Mouse (Mus musculus) left cerebral cortex, postnatal 4 days (tissue): ENCODE data around the gene Notch2. TPM values are rescaled to one million over a fixed set of nuclear protein-coding genes. Genes with fewer than 3 reads are reported as not detected.

ENCODE experiments used
- DNase-seq: peaks from one replicate; pipeline ENCODE4 v3.0.0-alpha.2; 2022
- intact Hi-C: fragments of 180-260 bp; cut with DNase I; formaldehyde crosslinking; loops from one replicate; pipeline ENCODE4 v1.15.1; 2025
- total RNA-seq, 2 experiments: library from RNA; stranded (reverse); gene quantifications; 2 replicates each; pipeline ENCODE4 v1.2.3; 2021

Gene Notch2
- total RNA-seq, 2 experiments from 2014 or later = 22.4 to 24.4 TPM

DNA sequence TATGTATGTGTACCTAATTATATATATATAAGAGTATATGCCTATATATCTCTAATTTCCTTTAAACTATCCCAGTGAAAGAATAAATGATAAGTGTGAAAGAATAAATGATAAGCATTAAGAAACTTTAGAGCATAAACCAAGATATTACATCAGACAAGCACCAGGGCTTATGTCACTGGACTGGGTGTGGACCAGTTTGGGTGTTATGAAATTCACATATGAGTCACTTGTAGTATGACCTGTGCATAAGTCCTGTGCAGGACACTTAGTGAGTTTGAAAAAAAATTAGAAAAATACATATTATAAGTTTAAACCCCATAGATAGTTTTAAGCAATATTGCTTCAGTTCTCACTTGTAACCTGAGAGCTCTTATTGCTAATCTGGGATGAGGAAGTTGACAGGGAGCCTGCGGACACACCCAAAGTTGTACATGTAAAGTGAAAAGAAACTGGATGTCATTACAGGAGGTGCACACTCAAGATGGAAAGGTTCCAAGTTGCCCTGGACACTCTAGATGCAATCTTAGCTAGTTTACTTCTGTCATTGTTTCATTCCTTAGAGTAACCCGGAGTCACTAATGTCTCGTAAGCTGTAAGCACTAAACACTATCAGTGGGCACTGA lies 19.3 kb upstream of the Notch2 start:
- intact Hi-C loops = no loop called here
- DNase-seq = no peak

DNA sequence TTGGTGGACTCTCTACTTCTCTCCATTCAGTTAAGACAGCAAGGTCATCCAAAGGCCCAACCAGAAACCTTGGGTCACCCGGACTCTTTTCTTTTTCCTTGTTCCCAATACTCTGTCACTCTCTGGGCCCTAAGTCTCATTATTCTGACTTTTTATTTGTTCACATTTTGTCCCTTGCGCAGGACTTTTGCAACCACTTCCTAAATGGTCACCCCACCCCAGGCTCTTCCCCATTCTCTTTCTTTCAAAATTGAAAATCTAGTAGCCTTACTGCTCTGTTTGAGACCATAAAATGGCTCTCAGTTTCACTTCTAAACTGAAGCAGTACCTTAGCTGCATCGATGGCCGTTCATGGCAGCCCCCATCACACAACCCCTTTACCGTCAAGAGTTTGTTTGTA lies 18.5 kb upstream of the Notch2 start:
- intact Hi-C loops = no loop called here
- DNase-seq = no peak

DNA sequence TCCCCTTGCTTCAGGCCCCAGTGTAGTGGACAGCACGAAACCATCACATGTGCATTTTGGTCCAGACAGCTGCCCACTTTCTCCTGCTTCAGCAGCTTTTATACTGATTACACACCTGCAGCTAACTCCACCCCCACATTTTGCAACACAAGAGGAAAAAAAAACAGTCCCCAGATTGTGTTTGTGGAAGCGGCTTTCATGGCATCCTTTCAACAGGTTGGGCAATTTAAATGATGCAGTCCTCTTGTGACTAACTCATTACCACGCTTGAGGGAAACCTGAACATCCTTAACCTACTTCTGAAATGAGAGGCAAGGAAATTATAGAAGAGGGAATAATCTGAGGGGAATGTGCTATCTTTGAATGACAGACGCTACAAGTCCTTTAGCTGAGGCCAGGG lies 15.0 kb upstream of the Notch2 start:
- intact Hi-C loops = no loop called here
- no peak for DNase-seq

DNA sequence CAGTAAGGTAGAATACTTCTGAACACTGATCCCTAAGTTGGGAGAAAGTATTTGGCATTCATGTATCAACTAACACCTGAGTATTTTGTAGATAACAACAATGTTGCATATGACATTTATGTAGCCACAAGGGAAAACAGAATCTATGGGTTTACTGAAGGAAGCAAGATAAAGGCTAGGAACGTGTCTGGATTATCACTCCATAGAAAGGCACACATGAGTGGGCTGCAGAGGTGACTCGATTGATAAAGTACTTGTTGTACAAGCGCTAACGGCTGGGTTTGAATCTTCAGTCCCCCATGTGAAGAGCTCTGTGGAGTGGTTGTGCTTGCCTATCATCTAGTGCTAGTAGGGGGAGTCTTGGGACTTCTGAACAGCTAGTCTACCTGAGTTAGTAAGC lies 9.8 kb upstream of the Notch2 start:
- DNase-seq = no peak
- intact Hi-C loops = no loop called here

DNA sequence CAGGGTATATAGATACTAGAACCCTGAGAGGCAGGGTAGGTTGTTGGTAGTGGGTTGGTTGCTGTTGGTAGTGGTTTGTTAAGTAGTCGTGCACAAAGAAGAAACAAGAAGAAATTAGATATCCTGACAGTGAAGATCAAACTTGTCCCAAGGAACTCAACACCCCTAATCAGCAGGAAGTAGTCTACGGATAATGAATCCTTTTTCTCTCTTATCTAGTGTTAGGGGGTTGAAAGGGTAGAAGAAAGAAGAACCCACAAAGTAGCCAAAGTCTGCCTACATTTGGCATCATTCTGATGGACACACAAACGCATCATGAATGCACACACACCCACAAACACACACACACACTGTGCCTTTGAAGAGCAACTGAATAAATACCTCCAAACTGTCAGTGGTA lies 9.1 kb upstream of the Notch2 start:
- DNase-seq = no peak
- intact Hi-C loops = no loop called here

DNA sequence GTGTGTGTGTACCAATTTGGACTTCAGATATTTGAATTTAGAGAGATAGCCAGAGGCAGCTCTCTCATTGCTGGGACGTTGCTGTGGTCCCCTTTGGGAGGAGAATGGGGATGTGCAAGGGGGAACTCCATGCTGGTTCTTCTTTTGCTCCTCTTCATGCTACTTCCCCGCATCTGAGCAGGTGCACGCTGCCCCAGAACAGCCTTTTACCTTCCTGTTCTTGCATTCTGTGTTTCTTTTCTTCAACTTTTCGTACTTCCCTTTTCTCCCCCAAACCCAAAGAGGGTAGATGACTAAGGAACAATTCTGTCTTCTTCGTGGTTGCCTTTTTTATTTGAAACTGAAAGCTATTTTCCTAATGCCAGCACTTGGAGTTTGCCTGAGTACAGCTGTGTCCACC lies 8.0 kb upstream of the Notch2 start:
- intact Hi-C loops = no loop called here
- no peak for DNase-seq

DNA sequence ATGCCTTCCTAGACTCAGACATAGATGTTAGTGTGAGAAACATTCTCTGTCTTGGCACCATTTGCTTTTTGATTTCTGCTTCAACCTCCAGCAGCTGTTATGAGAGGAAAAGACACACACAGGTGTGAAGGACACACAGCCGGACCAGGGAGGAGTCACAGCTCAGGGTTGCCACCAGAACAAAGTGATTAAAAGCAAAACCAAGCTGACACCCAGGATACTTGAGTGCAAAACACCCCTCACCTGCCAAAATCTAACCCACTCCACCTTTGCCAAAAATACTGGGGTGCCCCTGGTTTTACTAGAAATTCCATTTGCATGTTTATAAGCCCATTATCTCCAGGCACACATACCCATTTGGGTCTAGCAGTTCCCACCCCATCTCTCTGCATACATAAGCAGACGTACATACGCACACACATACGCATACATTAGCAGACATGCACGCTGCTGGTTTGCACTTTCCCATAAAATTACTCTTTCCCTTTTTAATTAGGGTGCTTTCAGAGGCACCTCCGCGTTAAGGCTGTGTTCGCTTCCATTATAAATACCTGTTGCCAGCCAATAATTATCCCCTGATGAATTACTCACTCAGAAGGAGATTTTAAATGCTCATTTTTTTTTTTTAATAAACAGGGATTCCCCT lies 7.2 kb upstream of the Notch2 start:
- DNase-seq = no peak
- intact Hi-C loops = no loop called here

DNA sequence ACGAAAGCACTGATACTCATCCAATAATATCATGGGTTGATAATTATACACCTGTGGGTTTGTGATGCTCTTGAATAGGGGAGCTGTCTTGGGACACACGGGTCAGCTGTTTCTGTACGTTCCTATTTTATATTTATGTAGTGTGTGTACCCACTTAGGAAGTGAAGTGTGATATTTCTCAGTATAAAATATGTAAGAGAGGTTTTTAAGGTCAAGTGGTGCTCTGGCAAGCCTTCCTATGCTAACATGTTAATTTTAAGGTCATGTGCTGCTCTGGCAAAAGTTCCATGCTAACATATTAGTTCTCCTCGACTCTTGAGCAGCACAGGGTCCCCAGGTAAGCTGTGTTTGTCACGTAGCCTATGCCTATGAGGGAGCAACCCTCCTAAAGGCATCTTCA lies 6.4 kb upstream of the Notch2 start:
- intact Hi-C loops = no loop called here
- DNase-seq = no peak

DNA sequence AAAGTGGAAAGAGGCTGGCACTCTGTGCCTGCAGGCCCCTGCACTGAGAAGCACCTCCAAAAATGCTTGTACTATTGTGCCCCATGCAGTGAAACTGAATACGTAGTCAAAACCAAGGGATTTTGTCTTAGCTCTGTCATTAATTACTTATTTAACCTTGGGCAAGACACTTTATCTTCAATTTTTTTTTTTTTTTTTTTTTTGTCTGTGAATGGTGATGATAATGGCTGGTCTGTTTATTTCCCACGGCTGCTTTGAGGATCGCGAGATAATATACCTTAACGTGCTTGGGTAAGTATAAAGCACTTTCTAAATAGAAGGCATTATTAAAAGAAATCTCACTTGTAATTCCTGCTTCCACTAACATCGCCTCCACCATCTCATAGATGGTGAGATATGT lies 5.2 kb upstream of the Notch2 start:
- intact Hi-C loops = no loop called here
- no peak for DNase-seq

DNA sequence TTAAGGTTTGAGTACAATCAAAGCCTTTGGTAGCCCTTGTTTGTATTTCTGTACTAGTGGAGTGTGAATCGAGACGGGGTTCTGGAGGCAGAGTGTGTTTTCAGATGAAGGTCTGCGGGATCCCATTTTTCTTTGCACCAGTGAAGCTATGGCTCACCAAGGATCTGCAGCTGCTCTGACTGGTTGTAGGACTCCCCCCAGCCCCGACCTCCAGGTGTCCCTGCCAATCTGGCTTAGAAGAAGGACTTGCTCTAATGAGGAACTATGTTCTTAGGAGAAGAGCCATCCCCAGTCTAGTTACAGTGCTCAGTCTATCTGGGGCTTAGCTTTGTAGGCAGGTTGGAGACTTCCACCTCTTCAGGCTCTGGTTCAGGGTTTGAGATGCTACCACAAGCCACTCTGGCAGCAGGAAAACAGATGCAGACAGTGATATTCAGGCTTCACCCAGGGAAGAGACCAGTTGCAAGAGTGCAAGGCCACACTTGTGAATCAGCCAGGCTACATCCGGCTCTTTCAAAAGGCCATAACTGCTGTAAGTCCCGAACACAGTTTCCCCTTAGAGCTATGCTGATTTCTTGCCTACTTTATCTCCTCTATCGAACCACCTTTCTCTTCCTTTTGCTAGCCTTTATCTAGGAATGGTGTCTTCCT lies 4.0 kb upstream of the Notch2 start:
- no peak for DNase-seq
- intact Hi-C loops = no loop called here

DNA sequence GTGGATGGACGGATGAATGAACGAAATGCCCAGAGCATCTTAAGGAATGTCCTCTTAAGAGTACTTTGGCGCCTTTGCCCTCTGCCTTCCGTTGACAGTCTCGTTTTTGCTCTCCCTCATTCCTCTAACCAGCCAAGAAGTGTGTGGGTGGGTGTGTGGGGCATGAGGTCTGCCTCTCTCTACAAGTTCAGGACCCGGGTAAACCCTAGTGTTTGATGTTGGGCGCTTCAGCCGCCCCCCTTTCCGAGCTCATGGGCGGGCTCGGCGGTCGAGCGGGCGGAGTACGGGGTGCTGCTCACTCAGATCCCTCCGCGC lies 284 bp upstream of the Notch2 start:
- DNase-seq = no peak
- intact Hi-C loops = no loop called here

DNA sequence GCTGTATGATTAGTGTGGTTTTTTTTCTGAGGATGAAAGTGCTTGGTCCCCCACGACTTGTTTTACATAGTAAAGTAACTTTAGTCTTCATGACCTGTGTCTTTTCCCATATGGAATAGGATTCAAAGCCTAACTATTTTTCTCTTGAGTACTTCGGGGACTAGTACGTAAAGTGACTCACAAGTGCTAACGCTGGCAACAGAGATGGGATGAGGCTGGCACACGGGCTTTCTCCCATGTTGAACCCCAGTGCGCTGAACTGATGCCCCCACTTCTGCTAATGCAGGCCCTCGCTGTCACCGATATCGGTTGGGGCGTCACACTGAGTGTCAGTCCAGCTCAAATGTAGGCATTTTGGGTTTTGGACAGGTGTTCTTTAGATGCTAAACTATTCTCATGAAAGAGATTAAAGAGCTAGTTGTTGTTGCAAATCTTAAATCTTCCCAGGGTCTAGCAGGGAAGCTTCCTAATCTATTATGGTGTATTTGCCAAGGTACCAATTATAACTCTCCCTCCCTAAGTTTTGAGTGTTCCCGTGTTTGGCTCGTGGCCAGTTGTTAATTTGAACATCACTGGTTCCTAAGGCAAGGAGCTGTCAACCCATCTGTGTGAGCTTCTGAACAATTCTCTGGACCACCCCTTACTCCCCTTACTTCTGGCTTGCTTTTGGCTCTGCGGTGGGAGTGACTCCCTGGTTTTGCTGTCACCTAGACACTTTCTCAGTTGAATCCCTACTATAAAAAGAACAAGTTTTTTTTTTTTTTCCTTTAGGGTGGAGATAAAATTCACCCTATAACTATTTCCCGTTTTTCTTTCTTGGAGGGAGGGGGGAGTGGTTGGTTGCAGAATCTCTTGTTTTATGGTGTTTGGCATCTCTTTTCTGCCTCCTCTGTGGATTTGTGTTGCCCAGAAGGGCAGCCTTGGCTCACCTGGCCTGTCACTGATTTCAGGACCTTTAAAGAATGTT lies 2.2 kb downstream of the Notch2 start:
- intact Hi-C loops = loop anchor here (5.0 kb wide), 1 partner anchor 73 kb away; no protein-coding TSS in a partner anchor

DNA sequence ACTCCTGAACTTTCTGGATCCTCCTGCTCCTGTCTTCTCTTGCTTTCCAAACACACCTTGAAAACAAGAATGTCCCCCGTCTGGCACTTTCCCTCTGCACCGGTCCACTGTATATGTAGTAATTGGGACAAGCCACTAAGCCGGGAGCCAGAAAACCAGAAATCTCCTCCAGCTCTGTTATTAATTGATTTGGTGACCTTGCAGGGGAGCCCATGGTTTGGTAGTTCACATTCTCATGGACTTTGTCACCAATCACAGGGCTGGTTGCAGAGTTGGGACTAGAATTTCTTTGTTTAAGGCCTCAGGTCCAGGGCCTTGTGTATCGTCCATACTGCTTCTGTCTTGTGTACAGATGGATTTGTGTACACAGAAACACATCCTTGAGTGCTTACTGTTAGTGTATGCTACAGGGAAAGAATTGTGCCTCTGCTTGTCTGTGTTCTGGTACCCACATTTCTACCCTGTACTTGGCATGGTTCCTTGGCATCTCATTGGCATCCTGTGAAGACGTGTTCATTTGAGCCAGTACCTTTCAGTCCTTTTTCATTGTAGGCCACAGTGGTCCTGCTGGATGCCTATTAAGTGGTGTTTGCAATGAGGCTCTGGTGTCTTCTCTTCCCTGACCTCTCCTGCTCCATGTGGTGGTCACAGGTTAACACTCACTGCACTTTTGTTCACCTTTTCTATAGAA lies 3.7 kb downstream of the Notch2 start:
- no peak for DNase-seq
- intact Hi-C loops = loop anchor here (5.0 kb wide), 1 partner anchor 75 kb away; no protein-coding TSS in a partner anchor

More for the DNA sequence above, 2.2 kb downstream of the Notch2 start:
- no peak for DNase-seq

DNA sequence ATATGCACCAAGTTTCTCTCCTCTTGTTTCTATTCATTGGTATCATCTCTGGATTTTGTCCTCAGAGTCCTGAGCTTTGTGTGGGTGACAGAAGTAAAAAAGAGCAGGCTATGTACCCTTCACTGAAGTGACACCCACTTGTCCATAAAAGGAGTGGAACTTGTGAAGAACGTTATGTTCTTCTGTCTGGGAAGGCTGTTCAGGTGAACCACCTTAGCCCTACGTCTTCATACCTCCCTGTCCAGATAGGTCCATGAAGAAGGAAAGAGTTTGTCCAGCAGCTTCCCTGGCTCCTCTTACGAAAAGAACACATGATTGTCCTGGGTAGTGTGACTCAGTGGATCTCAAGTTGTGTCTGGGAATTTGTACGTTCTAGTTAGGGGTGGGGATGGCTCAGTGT lies 4.9 kb downstream of the Notch2 start:
- intact Hi-C loops = loop anchor here (5.0 kb wide), 1 partner anchor 76 kb away; no protein-coding TSS in a partner anchor
- DNase-seq = no peak

DNA sequence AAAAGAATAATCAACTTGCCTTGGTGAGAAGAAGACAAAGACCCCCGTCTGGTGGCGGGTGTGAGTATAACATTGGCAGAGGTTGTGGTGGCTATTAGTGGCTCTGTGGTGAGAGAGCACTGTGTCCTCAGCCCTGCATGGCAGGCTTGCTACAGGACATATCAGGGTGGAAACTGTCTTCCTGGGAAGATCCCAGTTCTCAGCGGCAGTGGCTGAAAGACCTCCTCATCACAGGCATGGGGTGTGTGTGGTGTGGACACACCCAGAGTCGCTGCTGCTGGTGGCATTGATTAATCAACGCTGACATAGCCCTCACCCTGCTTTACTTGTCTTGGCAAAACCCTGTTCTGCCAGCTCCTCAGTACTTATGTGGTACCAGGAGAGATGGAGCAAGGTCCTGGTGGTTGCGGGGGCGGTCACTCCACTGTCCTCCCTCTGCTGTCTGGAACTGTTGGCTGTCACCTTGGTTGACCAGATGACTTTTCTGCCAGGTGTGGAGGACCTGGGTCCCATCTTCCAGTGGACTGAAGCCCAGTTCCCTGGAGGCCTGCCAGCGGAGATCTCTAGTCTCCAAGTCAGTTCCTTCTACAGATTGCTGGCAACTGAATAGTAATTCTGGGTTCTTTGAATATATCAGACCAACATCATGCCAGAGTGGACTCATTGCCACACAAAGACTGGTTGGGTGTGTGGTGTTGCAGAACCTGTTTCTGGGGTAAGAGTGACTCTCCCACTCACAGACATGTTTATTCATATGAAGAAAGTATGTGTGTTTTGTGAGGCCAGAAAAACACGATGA lies 7.3 kb downstream of the Notch2 start:
- intact Hi-C loops = loop anchor here (10.0 kb wide), 1 partner anchor 204 kb away; the partner anchor contains the start of gene Reg4

DNA sequence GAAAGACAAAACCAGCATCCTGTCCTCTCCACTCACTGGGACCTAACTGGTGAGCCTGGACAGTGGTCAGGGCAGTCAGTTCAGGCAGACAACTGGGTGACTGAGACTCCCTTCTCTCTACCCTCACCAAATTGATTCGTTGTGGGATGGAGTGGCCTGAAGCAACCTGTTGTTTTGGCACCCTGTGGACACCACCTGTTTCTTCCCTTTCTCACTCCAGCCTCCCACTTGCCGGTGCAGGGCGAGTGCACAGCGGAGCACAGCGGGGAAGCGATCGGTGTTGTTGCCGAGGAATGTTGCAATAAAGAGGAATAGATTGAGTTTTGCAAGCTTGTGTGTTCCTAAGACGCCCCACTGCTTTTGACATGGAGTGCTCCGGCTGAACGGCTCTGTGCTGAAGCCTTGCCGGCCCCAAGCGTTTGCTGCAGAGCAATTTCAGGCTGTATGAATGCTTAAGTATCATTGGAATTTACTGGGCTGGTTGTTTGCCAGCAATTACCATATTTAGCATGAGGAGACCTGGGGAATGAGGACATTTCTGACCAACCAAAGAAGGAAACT lies 11.0 kb downstream of the Notch2 start:
- intact Hi-C loops = loop anchor here (10.0 kb wide), 1 partner anchor 200 kb away; the partner anchor contains the start of gene Reg4
- DNase-seq = peak; percentile 55

More for the DNA sequence above, 7.3 kb downstream of the Notch2 start:
- peak; percentile 53 for DNase-seq

DNA sequence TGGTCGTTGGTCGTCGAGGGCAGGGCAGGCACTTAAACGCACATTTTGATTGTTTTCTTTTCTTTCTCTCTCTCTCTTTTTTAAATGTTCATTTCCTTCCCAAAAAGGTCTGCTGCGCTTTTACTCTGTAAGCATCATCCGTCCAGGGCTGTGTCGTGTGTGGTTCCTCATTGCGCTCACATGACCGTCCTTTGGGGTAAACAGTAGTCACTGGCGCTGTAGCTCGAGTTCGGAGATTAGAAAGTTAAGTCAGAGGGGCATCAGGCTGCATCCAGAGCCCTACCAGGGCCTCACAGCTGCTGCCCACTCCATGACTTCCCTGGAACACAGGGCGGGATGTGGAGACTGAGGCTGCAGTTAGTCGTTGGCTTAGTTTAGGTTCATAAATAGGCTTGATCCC lies 12.2 kb downstream of the Notch2 start:
- intact Hi-C loops = loop anchor here (10.0 kb wide), 1 partner anchor 199 kb away; the partner anchor contains the start of gene Reg4
- DNase-seq = no peak

DNA sequence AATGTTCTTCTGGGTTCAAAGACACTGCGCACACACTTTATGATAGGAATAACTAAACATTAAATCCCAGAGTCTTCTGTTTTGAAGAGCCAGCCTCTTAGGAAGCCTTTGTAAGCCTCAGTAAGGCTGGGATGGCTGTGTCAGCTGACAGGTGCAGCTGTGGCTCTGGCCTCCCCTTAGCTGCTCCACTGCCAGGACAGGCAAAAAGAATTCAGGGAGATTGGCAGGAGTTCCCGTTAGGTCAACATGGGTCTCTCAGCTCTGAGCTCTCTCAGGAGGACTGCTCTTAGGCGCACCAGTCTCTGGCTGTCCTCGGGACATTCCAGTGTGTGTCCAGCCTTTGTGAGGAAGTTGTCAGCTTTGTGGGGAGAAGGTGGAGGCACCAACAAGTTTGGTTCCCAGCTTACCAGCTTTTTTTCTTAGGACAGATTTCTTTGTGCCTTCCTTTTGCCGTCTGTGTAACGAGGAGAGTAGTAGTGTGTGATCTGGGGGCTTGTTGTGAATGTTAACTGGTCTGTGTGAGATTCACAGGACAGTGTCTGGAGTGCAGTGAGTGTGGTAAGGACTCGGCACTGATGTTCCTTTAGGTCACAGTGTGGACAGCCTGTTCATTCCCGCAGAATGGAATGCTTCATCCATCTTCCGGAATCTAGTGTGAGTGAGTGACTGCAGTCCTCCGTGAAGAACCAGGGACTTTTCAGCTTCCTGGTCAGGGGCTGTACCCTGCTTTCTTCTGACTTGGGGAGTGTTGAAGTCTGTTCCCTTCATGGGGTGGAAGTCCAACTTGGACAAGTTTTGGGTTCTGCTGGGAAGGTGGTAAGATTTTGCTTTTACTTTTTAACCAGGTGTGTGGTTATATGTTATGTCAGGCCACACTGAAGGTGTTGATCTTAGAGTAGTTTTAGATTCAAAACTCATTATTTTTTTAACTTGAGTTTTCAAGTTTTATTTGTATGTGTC lies 12.9 kb downstream of the Notch2 start:
- intact Hi-C loops = loop anchor here (10.0 kb wide), 1 partner anchor 199 kb away; the partner anchor contains the start of gene Reg4
- DNase-seq = no peak
